Mouse (Mus musculus): Measurements from ENCODE around the gene Pradc1.

DNA sequence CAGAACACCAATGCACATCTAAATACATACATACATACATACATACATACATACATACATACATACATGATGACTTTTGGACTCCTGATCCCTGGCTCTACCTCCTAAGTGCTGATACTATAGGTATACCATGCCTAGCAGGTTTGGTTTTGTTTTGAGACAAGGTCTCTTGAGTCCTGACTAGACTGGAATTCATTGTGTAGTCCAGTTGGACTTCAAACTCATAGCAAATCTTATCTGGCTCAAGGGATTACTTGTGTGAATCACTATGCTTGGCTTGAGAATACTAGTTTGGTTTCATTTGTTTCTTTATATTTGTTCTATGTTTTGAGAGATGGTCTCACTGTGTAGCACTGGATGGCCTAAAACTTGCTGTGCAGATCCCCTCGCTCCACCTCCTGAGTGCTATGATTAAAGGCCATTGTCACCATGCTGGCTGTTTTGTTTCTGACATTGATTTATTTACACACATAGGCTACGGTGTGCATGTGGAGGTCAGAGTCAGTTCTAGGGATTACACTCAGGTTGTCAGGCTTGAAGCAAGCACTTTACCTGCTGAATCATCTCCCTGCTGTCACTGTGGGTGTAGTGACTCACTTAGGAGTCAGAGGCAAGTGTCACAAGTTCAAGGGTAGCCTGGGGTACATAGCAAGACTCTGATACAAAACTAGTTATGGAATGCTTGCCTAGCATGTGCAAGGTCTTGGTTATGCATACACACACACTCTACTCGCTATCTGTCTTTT, 8.1 kb downstream of the Pradc1 start:
- no peak for TF ChIP-seq CTCF (IDR thresholded peaks at IDR 0.05; ENCODE audit: borderline replicate concordance, control insufficient read depth, extremely low read depth, insufficient read depth, low read length, poor library complexity)
- TF ChIP-seq POLR2A (IDR thresholded peaks at IDR 0.05; ENCODE audit: control insufficient read depth, extremely low read depth, insufficient read depth, low read length, poor library complexity), result no peak

All from thymus, adult 2 months (tissue).